Mouse (Mus musculus) stomach, postnatal 0 days (tissue): Measurements from ENCODE around the gene Dgki.

ENCODE experiments used
- CTCF ChIP-seq: IDR thresholded peaks from 2 replicates; pipeline ENCODE4 v1.5.1; 2016; ENCODE audit warnings: antibody characterized with exemption, low read depth, mild to moderate bottlenecking, moderate library complexity
- EP300 ChIP-seq: optimal IDR thresholded peaks from 2 replicates; pipeline ENCODE3; 2016; ENCODE audit warnings: antibody characterized with exemption

GRCm38 (mm10) chr6:37200840-37201239 is 99.1 kb downstream of the Dgki start:
- TF ChIP-seq CTCF (no peak), EP300 (no peak)
